Mouse (Mus musculus): ENCODE measurements around the gene Tmem11. TPM values are rescaled to one million over a fixed set of nuclear protein-coding genes. Genes with fewer than 3 reads are reported as not detected.

Tmem11 gene
- total and polyA plus RNA-seq, 2 experiments: 19.8 to 67.8 TPM

DNA sequence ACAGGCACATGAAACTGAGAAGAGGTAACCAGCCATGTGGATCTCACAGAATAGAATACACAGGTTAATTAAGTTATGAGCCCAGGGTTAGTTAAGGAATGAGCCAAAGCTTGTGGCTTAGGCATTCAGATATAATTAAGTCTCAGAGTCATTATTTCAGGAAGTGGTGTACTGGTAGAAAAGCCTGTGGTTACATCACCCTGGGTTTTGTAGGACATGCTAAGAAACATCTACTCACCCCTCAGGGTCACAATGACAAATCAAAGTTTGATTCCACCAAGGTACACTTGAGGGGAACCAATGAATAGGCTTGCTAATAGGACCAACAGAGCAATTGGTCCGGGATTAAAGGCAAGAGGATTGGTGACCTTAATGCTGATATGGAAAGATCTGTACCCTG is 52.4 kb downstream of the Tmem11 start:
- no peaks in the 10 kb centered on the region for H3K36me3 ChIP-seq (ENCODE audit: control insufficient read depth, insufficient read depth, low read length)

DNA sequence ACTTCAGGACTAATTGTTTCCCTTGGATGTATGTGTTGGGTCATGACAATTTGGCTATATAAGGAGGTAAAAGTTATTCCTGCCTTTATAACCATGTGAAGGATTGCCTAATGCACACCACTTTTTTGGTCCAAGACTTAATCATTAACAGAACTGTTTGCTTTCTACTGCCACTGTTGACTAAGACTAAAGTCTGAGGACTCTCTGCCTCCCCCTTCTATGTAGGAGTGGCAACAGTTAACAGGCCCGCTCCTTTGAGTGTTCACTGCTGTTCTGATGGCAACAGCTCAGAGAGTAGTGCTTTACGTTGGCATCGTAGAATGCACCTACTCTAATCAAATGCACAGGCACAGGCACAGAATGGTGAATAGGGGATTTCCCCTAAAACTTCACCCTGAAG is 53.9 kb downstream of the Tmem11 start:
- Histone ChIP-seq H3K27me3 (ENCODE audit: control insufficient read depth, insufficient read depth, low read length) (no peaks in the 10 kb centered on the region), H3K36me3 (ENCODE audit: control insufficient read depth, insufficient read depth, low read length) (no peaks in the 10 kb centered on the region), H3K9ac (ENCODE audit: low read depth, low read length) (peak overlapping the region; percentile 66), H3K4me3 (ENCODE audit: insufficient read depth, low read depth, low read length) (no peak overlapping the region; the same call in 1 of the 2 replicates), H3K27ac (replicated peaks; ENCODE audit: insufficient read depth, low read depth, low read length) (peak overlapping the region; percentile 91), H3K4me1 (ENCODE audit: control insufficient read depth, insufficient read depth, low read length) (peaks cover 10% of the 10 kb centered on the region), H3K79me2 (ENCODE audit: control insufficient read depth, insufficient read depth, low read length) (no peaks in the 10 kb centered on the region)
- no peak for TF ChIP-seq POLR2A (IDR thresholded peaks at IDR 0.05; ENCODE audit: extremely low read depth, insufficient read depth, low read length)
- no peak for TF ChIP-seq CTCF (IDR thresholded peaks at IDR 0.05; ENCODE audit: low read depth, low read length)
- peak; percentile 99 for DNase-seq (ENCODE audit: extremely low read depth, low read depth, low spot score)
- WGBS: 31% methylated on average over 3 of the region's 3 CpGs

More for the DNA sequence above, 52.4 kb downstream of the Tmem11 start:
- no peak overlapping the region for H3K4me3 ChIP-seq (ENCODE audit: insufficient read depth, low read depth, low read length)
- 70% methylated on average over 1 of the region's 1 CpGs for WGBS
- peaks cover 10% of the 10 kb centered on the region for H3K4me1 ChIP-seq (ENCODE audit: control insufficient read depth, insufficient read depth, low read length)
- H3K9ac ChIP-seq (ENCODE audit: low read depth, low read length): no peak overlapping the region
- H3K27me3 ChIP-seq (ENCODE audit: control insufficient read depth, insufficient read depth, low read length): no peaks in the 10 kb centered on the region
- H3K27ac ChIP-seq (replicated peaks; ENCODE audit: insufficient read depth, low read depth, low read length): no peak overlapping the region
- no peak for DNase-seq (ENCODE audit: extremely low read depth, low read depth, low spot score)
- no peak for TF ChIP-seq CTCF (IDR thresholded peaks at IDR 0.05; ENCODE audit: low read depth, low read length)
- no peak for TF ChIP-seq POLR2A (IDR thresholded peaks at IDR 0.05; ENCODE audit: extremely low read depth, insufficient read depth, low read length)
- H3K79me2 ChIP-seq (ENCODE audit: control insufficient read depth, insufficient read depth, low read length): no peaks in the 10 kb centered on the region

DNA sequence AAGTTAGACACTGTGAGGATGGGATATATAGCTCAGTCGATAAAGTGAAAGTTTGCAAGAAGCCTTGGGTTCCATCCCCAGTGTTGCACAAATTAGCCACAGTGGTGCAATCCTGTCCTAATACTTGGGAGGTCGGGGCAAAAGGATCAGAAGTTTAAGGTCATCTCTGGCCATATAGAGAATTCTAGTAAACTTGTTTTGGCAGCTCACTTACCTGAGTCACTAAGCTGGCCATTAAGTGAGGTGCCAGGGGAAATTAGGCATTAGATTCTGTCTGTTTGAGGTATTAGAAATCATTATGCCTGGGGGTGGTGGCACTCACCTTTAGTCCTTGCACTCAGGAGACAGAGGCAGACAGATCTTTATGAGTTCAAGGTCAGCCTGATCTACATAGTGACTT is 55.3 kb downstream of the Tmem11 start:
- peak overlapping the region; percentile 6 for H3K27ac ChIP-seq (replicated peaks; ENCODE audit: insufficient read depth, low read depth, low read length)
- H3K9ac ChIP-seq (ENCODE audit: low read depth, low read length): no peak overlapping the region
- no peaks in the 10 kb centered on the region for H3K36me3 ChIP-seq (ENCODE audit: control insufficient read depth, insufficient read depth, low read length)
- no peak overlapping the region for H3K4me3 ChIP-seq (ENCODE audit: insufficient read depth, low read depth, low read length)
- DNase-seq (ENCODE audit: extremely low read depth, low read depth, low spot score): peak; percentile 90
- no peaks in the 10 kb centered on the region for H3K27me3 ChIP-seq (ENCODE audit: control insufficient read depth, insufficient read depth, low read length)
- WGBS: 27% methylated on average over 2 of the region's 2 CpGs
- H3K79me2 ChIP-seq (ENCODE audit: control insufficient read depth, insufficient read depth, low read length): no peaks in the 10 kb centered on the region
- H3K4me1 ChIP-seq (ENCODE audit: control insufficient read depth, insufficient read depth, low read length): peaks cover 8% of the 10 kb centered on the region
- TF ChIP-seq POLR2A (IDR thresholded peaks at IDR 0.05; ENCODE audit: extremely low read depth, insufficient read depth, low read length) (no peak), CTCF (IDR thresholded peaks at IDR 0.05; ENCODE audit: low read depth, low read length) (no peak)

DNA sequence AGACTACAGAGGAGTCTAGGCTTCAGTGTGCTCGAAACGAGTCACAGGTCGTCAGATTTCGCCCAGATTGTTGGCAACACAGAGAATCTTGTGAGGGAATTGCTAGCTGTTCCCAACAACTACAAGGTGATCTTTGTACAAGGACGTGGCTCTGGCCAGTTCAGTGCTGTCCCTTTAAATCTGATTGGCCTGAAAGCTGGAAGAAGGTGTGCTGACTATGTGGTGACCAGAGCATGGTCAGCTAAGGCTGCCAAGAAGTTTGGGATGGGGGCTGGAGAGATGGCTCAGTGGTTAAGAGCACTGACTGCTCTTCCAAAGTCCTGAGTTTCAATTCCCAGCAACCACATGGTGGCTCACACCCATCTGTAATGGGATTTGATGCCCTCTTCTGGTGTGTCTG is 62.7 kb downstream of the Tmem11 start:
- 28% methylated on average over 5 of the region's 5 CpGs for WGBS
- Histone ChIP-seq H3K27ac (replicated peaks; ENCODE audit: insufficient read depth, low read depth, low read length) (peak overlapping the region; percentile 58), H3K9ac (ENCODE audit: low read depth, low read length) (no peak overlapping the region; the same call in 1 of the 2 replicates), H3K27me3 (ENCODE audit: control insufficient read depth, insufficient read depth, low read length) (no peaks in the 10 kb centered on the region), H3K79me2 (ENCODE audit: control insufficient read depth, insufficient read depth, low read length) (no peaks in the 10 kb centered on the region), H3K36me3 (ENCODE audit: control insufficient read depth, insufficient read depth, low read length) (no peaks in the 10 kb centered on the region), H3K4me3 (ENCODE audit: insufficient read depth, low read depth, low read length) (no peak overlapping the region), H3K4me1 (ENCODE audit: control insufficient read depth, insufficient read depth, low read length) (peaks cover 7% of the 10 kb centered on the region)
- DNase-seq (ENCODE audit: extremely low read depth, low read depth, low spot score): peak; percentile 93
- TF ChIP-seq POLR2A (IDR thresholded peaks at IDR 0.05; ENCODE audit: extremely low read depth, insufficient read depth, low read length) (no peak), CTCF (IDR thresholded peaks at IDR 0.05; ENCODE audit: low read depth, low read length) (no peak)

Other genes starting within 250 kb of the Tmem11 start
- 2.7 and 3.8 TPM in 2 replicates for gene Llgl1, start 179.5 kb downstream of the Tmem11 start, total RNA-seq (2014; rRNA removed)
- 8.9 and 11.5 TPM in 2 replicates for gene Llgl1, start 179.5 kb downstream of the Tmem11 start, polyA plus RNA-seq (2012; rRNA removed)
- 33.4 and 35.1 TPM in 2 replicates for gene Flii, start 152.0 kb downstream of the Tmem11 start, total RNA-seq (2014; rRNA removed)
- 82.7 and 86.7 TPM in 2 replicates for gene Flii, start 152.0 kb downstream of the Tmem11 start, polyA plus RNA-seq (2012; rRNA removed)
- gene Mief2, start 150.9 kb downstream of the Tmem11 start, total RNA-seq (2014; rRNA removed): 10.7 and 13.1 TPM in 2 replicates
- 20.3 and 26.3 TPM in 2 replicates for gene Mief2, start 150.9 kb downstream of the Tmem11 start, polyA plus RNA-seq (2012; rRNA removed)
- 3.3 and 3.4 TPM in 2 replicates for gene Top3a, start 101.9 kb downstream of the Tmem11 start, total RNA-seq (2014; rRNA removed)
- 3.4 and 3.8 TPM in 2 replicates for gene Top3a, start 101.9 kb downstream of the Tmem11 start, polyA plus RNA-seq (2012; rRNA removed)
- 9.3 and 12.8 TPM in 2 replicates for gene Smcr8, start 101.7 kb downstream of the Tmem11 start, total RNA-seq (2014; rRNA removed)
- gene Smcr8, start 101.7 kb downstream of the Tmem11 start, polyA plus RNA-seq (2012; rRNA removed): 6.2 and 7.7 TPM in 2 replicates
- 162 and 214 TPM in 2 replicates for gene Shmt1, start 67.6 kb downstream of the Tmem11 start, total RNA-seq (2014; rRNA removed)
- gene Shmt1, start 67.6 kb downstream of the Tmem11 start, polyA plus RNA-seq (2012; rRNA removed): 239 and 306 TPM in 2 replicates
- 23.5 and 28.8 TPM in 2 replicates for gene Dhrs7b, start 48.6 kb downstream of the Tmem11 start, total RNA-seq (2014; rRNA removed)
- 15.0 and 15.5 TPM in 2 replicates for gene Dhrs7b, start 48.6 kb downstream of the Tmem11 start, polyA plus RNA-seq (2012; rRNA removed)
- gene Natd1, start 35.5 kb upstream of the Tmem11 start, total RNA-seq (2014; rRNA removed): 1.1 and 2.2 TPM in 2 replicates
- gene Natd1, start 35.5 kb upstream of the Tmem11 start, polyA plus RNA-seq (2012; rRNA removed): 6.6 and 7.0 TPM in 2 replicates
- 25.7 and 30.3 TPM in 2 replicates for gene Map2k3, start 52.8 kb upstream of the Tmem11 start, total RNA-seq (2014; rRNA removed)
- gene Map2k3, start 52.8 kb upstream of the Tmem11 start, polyA plus RNA-seq (2012; rRNA removed): 36.9 and 39.7 TPM in 2 replicates
- not detected in 2 replicates for gene Kcnj12, start 143.3 kb upstream of the Tmem11 start, total RNA-seq (2014; rRNA removed)
- not detected in 2 replicates for gene Kcnj12, start 143.3 kb upstream of the Tmem11 start, polyA plus RNA-seq (2012; rRNA removed)
- 0.65 and 1.7 TPM in 2 replicates for gene Tnfrsf13b, start 247.5 kb upstream of the Tmem11 start, total RNA-seq (2014; rRNA removed)
- gene Tnfrsf13b, start 247.5 kb upstream of the Tmem11 start, polyA plus RNA-seq (2012; rRNA removed): 0.37 and 0.91 TPM in 2 replicates

All from liver, adult 2 months (tissue).